Mouse (Mus musculus): Measurements from ENCODE around the gene Carns1. TPM values are rescaled to one million over a fixed set of nuclear protein-coding genes. Genes with fewer than 3 reads are reported as not detected.
A peak's percentile ranks its signal among the peaks of the same experiment; 100 is the strongest.

The Carns1 gene
- polyA plus RNA-seq (2012; rRNA removed), result 7.9 and 14.4 TPM in 2 replicates

DNA sequence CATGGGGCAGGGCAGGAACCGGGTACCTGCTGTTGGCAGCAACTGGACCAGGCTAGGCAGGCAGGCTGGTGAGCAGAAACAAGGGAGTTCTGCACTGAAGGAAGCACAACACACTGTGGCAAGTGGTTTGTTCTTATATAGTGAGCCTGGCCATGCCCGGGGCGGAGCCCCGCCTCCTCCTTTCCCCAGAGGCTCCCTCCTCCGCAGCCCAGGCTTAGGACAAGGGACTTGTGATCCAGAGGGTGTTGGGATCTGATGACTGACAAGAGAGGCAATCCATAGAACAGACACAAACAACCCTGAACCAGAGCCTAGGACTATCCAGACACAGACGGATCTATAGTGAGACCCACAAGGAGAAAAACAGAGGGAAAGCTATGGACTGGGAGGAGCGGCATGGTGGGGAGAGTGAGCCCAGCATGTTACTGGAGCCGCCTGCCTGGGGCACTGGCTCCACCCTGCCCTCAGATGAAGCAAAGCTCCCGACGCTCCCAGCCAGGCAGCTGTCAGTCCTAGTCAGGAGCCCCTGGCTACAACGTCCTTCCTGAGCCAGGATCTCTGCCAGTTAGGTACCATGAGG, at the start of gene Carns1:
Gene Carns1, minus strand, starts transcription at position 112 of the 580 bp plus-strand sequence.
- WGBS, result 24% methylated on average over 11 of the region's 11 CpGs
- Histone ChIP-seq H3K4me3 (replicated peaks; ENCODE audit: extremely low read depth, low read depth, low read length) (no peak within 1 kb of the TSS), H3K4me1 (ENCODE audit: control insufficient read depth, insufficient read depth, low read length) (no peaks in the 10 kb centered on the region; the same call in 1 of the 2 replicates)
- TF ChIP-seq POLR2A (IDR thresholded peaks at IDR 0.05; ENCODE audit: borderline replicate concordance, extremely low read depth, low read depth, low read length) (no peak), CTCF (IDR thresholded peaks at IDR 0.05; ENCODE audit: insufficient read depth, low read length) (no peak)
- DNase-seq, result no peak

DNA sequence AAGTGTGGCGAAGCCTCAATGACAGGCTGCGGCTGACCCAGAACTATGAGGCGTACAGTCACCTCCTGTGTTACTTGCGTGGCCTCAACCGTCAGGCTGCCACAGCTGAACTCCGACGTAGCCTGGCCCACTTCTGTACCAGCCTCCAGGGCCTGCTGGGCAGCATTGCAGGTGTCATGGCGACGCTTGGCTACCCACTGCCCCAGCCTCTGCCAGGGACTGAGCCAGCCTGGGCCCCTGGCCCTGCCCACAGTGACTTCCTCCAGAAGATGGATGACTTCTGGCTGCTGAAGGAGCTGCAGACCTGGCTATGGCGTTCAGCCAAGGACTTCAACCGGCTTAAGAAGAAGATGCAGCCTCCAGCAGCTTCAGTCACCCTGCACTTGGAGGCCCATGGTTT, 46.9 kb upstream of the Carns1 start:
- 56% methylated on average over 11 of the region's 11 CpGs for WGBS
- Histone ChIP-seq H3K4me3 (replicated peaks; ENCODE audit: extremely low read depth, low read depth, low read length) (no peak overlapping the region), H3K4me1 (ENCODE audit: control insufficient read depth, insufficient read depth, low read length) (peaks cover 11% of the 10 kb centered on the region)
- TF ChIP-seq CTCF (IDR thresholded peaks at IDR 0.05; ENCODE audit: insufficient read depth, low read length), result no peak
- peak; percentile 8; the same call in 1 of the 2 replicates for TF ChIP-seq POLR2A (IDR thresholded peaks at IDR 0.05; ENCODE audit: borderline replicate concordance, extremely low read depth, low read depth, low read length)
- no peak for DNase-seq

DNA sequence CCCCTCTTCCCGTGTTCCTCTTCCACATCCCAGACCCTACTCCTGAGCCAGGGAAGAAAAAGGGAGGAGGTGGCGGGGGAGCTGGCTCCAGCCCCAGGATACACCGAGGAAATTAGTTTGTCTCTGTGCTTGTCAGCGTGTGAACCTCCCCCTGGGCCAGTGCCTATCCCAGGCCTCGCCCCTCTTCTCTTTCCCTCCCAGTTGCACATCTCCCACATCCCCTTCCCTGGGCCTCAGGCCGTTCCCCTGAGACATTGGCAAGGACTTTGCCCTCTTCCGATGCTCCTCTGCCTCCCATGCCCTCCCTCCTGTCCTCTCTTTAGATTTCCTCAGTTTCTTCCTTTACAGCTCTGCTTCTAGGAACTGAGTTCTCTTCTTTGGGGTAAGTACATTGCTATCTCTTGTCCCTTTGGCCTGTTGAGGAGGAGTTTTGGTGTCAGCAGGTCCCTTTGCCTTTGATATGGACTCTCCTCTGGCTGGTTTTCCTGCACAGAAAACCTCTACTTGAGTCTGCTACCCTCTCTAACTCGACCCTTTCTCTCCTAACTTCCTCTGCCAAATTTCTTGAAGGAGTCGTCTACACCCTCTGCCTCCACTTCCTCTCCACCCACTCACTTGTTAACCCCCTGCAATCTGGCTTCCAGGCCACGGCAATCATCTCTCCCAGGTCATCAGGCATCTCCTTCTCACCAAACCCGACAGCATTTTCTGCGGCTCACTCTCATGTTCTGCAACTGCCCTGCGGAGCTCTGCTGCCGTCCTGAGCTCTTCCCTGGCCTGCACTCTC, 45.9 kb upstream of the Carns1 start:
- no peak for DNase-seq
- TF ChIP-seq CTCF (IDR thresholded peaks at IDR 0.05; ENCODE audit: insufficient read depth, low read length) (no peak), POLR2A (IDR thresholded peaks at IDR 0.05; ENCODE audit: borderline replicate concordance, extremely low read depth, low read depth, low read length) (no peak; the same call in 1 of the 2 replicates)
- H3K4me3 ChIP-seq (replicated peaks; ENCODE audit: extremely low read depth, low read depth, low read length), result no peak overlapping the region
- WGBS, result 30% methylated on average over 14 of the region's 14 CpGs
- peaks cover 21% of the 10 kb centered on the region for H3K4me1 ChIP-seq (ENCODE audit: control insufficient read depth, insufficient read depth, low read length)

DNA sequence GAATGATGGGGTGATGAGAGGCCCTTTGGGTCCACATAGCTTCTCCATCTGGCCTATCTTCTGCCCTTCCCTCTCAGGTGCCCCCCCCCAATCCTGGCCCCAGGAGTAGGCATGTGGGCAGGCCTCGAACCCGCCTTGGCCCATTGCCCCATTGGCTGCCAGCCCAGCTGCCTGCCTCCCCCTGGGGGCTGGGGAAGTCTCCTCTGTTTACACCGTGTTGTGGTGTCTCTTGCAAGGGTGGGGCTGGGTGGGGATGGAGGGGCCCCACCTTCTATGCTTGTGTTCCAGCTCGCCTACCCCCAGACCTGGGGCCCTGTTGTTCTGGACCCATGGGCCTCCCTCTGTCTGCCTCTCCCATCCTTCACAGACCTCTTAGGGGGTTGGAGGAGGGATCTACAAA, 45.1 kb upstream of the Carns1 start:
- 26% methylated on average over 4 of the region's 4 CpGs for WGBS
- H3K4me3 ChIP-seq (replicated peaks; ENCODE audit: extremely low read depth, low read depth, low read length), result no peak overlapping the region
- no peak for DNase-seq
- no peak for TF ChIP-seq POLR2A (IDR thresholded peaks at IDR 0.05; ENCODE audit: borderline replicate concordance, extremely low read depth, low read depth, low read length)
- TF ChIP-seq CTCF (IDR thresholded peaks at IDR 0.05; ENCODE audit: insufficient read depth, low read length), result no peak
- H3K4me1 ChIP-seq (ENCODE audit: control insufficient read depth, insufficient read depth, low read length), result peaks cover 25% of the 10 kb centered on the region

DNA sequence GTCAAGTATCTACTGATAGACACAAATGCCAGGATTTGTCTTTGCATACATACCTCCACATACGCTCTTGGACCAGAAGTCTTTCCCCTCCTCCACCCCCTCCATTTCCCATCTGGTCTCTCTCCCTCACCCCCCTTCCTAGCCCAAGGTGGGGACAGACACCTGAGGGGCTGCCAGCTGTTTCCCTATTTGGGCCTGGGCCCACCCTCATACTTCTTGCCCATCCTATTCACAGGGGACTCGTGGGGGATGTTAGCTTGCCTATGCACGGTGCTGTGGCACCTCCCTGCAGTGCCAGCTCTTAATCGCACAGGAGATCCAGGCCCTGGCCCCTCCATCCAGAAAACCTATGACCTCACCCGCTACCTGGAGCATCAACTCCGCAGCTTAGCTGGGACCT, 44.7 kb upstream of the Carns1 start:
- no peak for DNase-seq
- peaks cover 25% of the 10 kb centered on the region for H3K4me1 ChIP-seq (ENCODE audit: control insufficient read depth, insufficient read depth, low read length)
- 80% methylated on average over 6 of the region's 6 CpGs for WGBS
- TF ChIP-seq POLR2A (IDR thresholded peaks at IDR 0.05; ENCODE audit: borderline replicate concordance, extremely low read depth, low read depth, low read length), result no peak
- TF ChIP-seq CTCF (IDR thresholded peaks at IDR 0.05; ENCODE audit: insufficient read depth, low read length), result no peak
- no peak overlapping the region for H3K4me3 ChIP-seq (replicated peaks; ENCODE audit: extremely low read depth, low read depth, low read length)

DNA sequence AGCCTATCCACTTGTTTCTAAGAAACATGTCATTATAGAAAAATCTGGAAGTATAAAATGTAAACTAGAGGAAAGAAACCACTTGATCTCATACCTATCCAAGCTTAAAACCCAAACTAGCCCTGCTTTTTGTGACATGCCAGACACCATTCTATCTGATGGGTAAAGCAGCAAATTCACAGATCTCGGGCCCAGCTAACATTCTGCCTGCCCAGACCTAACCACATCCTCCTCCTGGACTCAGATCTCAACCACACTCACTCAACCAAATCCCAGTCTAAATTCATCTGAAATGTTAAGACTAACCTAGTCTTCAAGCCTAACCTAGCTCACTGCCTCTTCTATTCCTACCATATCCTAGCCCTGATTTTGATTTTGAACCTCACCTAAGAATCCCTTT, 43.5 kb upstream of the Carns1 start:
- TF ChIP-seq POLR2A (IDR thresholded peaks at IDR 0.05; ENCODE audit: borderline replicate concordance, extremely low read depth, low read depth, low read length), result no peak
- TF ChIP-seq CTCF (IDR thresholded peaks at IDR 0.05; ENCODE audit: insufficient read depth, low read length), result no peak
- DNase-seq, result no peak
- H3K4me3 ChIP-seq (replicated peaks; ENCODE audit: extremely low read depth, low read depth, low read length), result no peak overlapping the region
- WGBS, result 79% methylated on average over 1 of the region's 1 CpGs
- peaks cover 27% of the 10 kb centered on the region for H3K4me1 ChIP-seq (ENCODE audit: control insufficient read depth, insufficient read depth, low read length)

DNA sequence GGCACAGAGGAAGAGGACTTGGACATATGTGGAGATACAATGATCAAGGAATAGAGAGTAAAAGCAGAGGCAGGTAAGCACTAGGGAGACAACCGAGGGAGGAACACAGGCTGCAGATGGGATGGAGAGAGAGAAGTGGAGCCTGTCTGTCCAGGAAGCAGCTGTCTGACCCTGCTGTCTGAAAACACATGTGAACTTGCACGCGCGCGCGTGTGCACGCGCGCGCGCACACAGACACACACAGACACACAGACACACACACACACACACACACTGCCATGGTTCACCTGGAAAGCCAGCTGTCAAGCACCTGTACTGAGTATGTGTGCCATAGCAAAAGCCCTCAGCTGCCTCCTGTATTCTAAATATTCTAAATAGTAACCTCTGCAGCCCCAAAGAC, 43.0 kb upstream of the Carns1 start:
- WGBS, result 77% methylated on average over 11 of the region's 11 CpGs
- TF ChIP-seq CTCF (IDR thresholded peaks at IDR 0.05; ENCODE audit: insufficient read depth, low read length), result no peak
- TF ChIP-seq POLR2A (IDR thresholded peaks at IDR 0.05; ENCODE audit: borderline replicate concordance, extremely low read depth, low read depth, low read length), result no peak
- Histone ChIP-seq H3K4me1 (ENCODE audit: control insufficient read depth, insufficient read depth, low read length) (peaks cover 30% of the 10 kb centered on the region), H3K4me3 (replicated peaks; ENCODE audit: extremely low read depth, low read depth, low read length) (no peak overlapping the region)
- no peak for DNase-seq

DNA sequence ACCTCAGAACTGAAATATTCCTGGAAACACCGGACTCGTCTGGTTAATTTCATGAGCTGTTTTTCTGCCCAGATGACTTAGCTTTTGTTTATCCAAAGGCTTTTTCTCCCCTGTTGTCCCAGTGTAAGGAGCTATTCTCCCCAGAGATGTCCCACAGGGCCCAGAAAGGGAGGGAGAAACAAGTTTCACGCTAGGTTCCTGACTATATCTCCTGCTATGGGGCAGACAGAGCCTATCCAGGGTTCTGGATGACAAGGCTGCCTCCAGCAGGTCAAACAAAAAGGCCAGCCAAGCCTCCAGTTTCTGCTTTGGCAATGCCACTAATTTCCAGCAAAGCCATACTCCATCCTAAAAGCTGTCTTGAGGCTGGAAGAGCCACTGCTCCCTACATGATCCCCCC, 42.6 kb upstream of the Carns1 start:
- Histone ChIP-seq H3K4me3 (replicated peaks; ENCODE audit: extremely low read depth, low read depth, low read length) (no peak overlapping the region), H3K4me1 (ENCODE audit: control insufficient read depth, insufficient read depth, low read length) (peaks cover 30% of the 10 kb centered on the region)
- 38% methylated on average over 3 of the region's 3 CpGs for WGBS
- TF ChIP-seq CTCF (IDR thresholded peaks at IDR 0.05; ENCODE audit: insufficient read depth, low read length) (no peak), POLR2A (IDR thresholded peaks at IDR 0.05; ENCODE audit: borderline replicate concordance, extremely low read depth, low read depth, low read length) (no peak)
- no peak for DNase-seq

DNA sequence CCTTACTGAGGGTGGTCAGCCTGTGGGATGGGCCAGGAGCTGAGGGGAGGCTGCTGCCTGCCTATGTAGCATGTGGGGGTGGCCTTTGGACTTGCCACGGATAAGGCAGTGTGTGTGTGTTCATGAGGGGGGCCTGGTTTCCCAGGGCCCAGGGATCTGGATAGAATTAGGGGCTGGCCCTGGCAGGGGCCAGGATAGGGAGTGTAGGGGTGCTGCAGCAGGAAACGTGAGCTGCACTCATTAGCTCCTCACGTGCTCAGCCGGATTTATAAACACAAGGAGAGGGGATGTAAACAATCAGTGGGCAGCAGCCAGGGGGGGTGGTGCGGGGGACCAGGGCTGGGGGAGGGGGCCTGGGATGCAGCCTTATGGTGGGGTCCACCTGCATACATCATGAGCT, 41.9 kb upstream of the Carns1 start:
- 31% methylated on average over 5 of the region's 5 CpGs for WGBS
- no peak for DNase-seq
- H3K4me3 ChIP-seq (replicated peaks; ENCODE audit: extremely low read depth, low read depth, low read length), result no peak overlapping the region
- TF ChIP-seq POLR2A (IDR thresholded peaks at IDR 0.05; ENCODE audit: borderline replicate concordance, extremely low read depth, low read depth, low read length) (no peak), CTCF (IDR thresholded peaks at IDR 0.05; ENCODE audit: insufficient read depth, low read length) (no peak)
- H3K4me1 ChIP-seq (ENCODE audit: control insufficient read depth, insufficient read depth, low read length), result peaks cover 29% of the 10 kb centered on the region
